Mouse (Mus musculus) Patski (cell line): Measurements from ENCODE around the gene Il4i1. TPM values are rescaled to one million over a fixed set of nuclear protein-coding genes. Genes with fewer than 3 reads are reported as not detected.
A peak's percentile ranks its signal among the peaks of the same experiment; 100 is the strongest.

Experiments used
- ATAC-seq: fragments of 100-300 bp; one replicate; pipeline ENCODE4 v1.8.0; 2021
- CTCF ChIA-PET: fragments of 350-600 bp; sonication (Branson Sonifier 250); formaldehyde crosslinking; loops from one replicate; lab custom pipeline; 2022; ENCODE audit warnings: inconsistent platforms; lab: Charles Lee
- POLR2A ChIA-PET: fragments of 350-600 bp; sonication (Branson Sonifier 250); formaldehyde crosslinking; loops from one replicate; lab custom pipeline; 2022; ENCODE audit warnings: antibody characterized with exemption, inconsistent platforms; lab: Charles Lee
- DNase-seq: peaks from one replicate; pipeline ENCODE4 v3.0.0-alpha.2; 2011; ENCODE audit warnings: low read depth, low spot score
- H3K27me3 ChIP-seq: fragments of 371-371 bp; one replicate; pipeline ENCODE4 v1.5.1; 2021
- CTCF ChIP-seq: fragments of 100-300 bp; IDR thresholded peaks from one replicate; pipeline ENCODE4 v1.5.1; 2021
- in situ Hi-C: fragments of 300-500 bp; cut with MboI; formaldehyde crosslinking; loops from 3 replicates; pipeline ENCODE4 v1.11.1; 2018; ENCODE audit warnings: low pct_unique_long_range_greater_than_20kb, mixed read lengths
- polyA plus RNA-seq: library from polyadenylated mRNA; unstranded; gene quantifications from one replicate; pipeline ENCODE4 v1.2.3, GENCODE M21; 2021

Il4i1 gene
- polyA plus RNA-seq, 1 experiment from 2014 or later, result 2.2 TPM

GRCm38 (mm10) chr7:44818751-44819235 lies 2.6 kb downstream of the Il4i1 start:
- H3K27me3 ChIP-seq, result no peaks in the 10 kb centered on the region
- CTCF ChIA-PET, result interaction anchor here (1.2 to 3.9 kb wide), 4 partner anchors 8 to 89 kb away, joined by 3 to 21 read pairs (median 4); no protein-coding TSS in a partner anchor
- ATAC-seq (no peak), DNase-seq (no peak)
- no peak for TF ChIP-seq CTCF
- in situ Hi-C loops, result loop anchor here (5.0 kb wide), 1 partner anchor 71 kb away; the partner anchor contains the start of gene Vrk3
- POLR2A ChIA-PET, result interaction anchor here (1.1 to 1.6 kb wide), 3 partner anchors 16 to 31 kb away, joined by 3 to 6 read pairs (median 3); no protein-coding TSS in a partner anchor

DNA sequence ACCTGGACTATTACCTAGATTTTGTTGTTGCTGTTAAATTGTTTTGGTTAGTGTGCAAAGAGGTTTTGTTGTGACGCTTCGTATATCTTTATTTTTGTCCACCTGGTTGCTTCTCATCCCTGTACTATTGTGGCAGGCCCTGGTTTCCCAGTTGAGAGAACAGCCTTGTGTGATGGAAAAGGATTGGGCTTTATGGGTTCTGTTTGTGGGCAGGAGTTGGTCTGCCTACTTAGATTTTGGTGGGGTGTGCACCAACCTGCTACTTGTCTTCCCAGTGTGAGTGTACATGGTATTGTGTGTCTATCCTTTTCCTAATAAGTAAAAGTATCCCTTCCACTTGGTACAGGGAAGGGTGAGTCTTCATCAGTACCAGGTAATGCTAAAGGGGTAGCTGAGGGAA lies 3.2 kb downstream of the Il4i1 start:
- ATAC-seq (no peak), DNase-seq (no peak)
- ChIA-PET CTCF (interaction anchor here (1.2 kb wide), 1 partner anchor 74 kb away, joined by 3 read pairs; no protein-coding TSS in a partner anchor), POLR2A (interaction anchor here (1.1 to 1.6 kb wide), 2 partner anchors 15 to 29 kb away, joined by 3 to 6 read pairs; no protein-coding TSS in a partner anchor)
- in situ Hi-C loops, result loop anchor here (5.0 kb wide), 1 partner anchor 72 kb away; the partner anchor contains the start of gene Vrk3
- no peak for TF ChIP-seq CTCF
- no peaks in the 10 kb centered on the region for H3K27me3 ChIP-seq

- ATAC-seq (no peak), DNase-seq (no peak)
- in situ Hi-C loops, result loop anchor here (5.0 kb wide), 1 partner anchor 73 kb away; the partner anchor contains the start of gene Vrk3
- POLR2A ChIA-PET, result interaction anchor here (1.1 to 1.6 kb wide), 2 partner anchors 15 to 29 kb away, joined by 3 to 6 read pairs; no protein-coding TSS in a partner anchor
- CTCF ChIA-PET, result no interaction called here
- TF ChIP-seq CTCF, result no peak
- H3K27me3 ChIP-seq, result no peaks in the 10 kb centered on the region
These were observed 3.7 kb downstream of the Il4i1 start for GRCm38 (mm10) chr7:44819863-44820262.

- H3K27me3 ChIP-seq, result no peaks in the 10 kb centered on the region
- ChIA-PET CTCF (no interaction called here), POLR2A (no interaction called here)
- ATAC-seq (no peak), DNase-seq (no peak)
- no peak for TF ChIP-seq CTCF
- in situ Hi-C loops, result no loop called here
These were observed 4.3 kb downstream of the Il4i1 start for GRCm38 (mm10) chr7:44820525-44820924.

DNA sequence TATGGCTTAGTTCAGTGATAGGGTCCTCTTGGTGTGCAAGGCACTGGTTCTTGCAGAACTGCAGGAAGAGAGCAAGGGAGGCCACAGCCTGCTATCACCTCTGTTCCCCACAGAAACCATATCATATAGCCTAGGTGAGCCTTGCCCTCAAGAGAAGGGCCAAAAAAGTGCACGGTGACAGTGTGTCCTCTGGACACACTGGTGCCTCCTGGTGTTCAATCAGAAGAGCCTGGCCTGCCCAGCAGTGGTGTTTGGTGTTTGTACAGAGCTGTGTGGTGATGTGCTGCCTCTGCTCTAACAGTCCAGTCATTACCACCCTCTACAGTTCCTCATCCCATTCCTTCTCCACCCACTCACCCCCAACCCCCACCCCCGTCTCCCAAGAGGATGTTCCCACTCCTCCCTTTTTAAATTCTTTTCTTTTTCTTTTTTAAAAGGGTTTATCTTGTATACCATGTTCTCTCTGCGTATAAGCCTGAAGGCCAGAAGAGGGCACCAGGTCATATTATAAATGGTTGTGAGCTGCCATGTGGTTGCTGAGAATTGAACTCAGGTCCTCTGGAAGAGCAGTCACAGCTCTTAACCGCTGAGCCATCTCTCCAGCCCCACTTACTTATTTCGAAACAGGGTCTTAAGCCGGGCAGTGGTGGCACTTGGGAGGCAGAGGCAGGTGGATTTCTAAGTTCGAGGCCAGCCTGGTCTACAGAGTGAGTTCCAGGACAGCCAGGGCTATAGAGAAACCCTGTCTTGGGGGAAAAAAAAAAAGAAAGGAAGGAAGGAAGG lies 5.7 kb downstream of the Il4i1 start:
- DNase-seq, result no peak
- H3K27me3 ChIP-seq, result no peaks in the 10 kb centered on the region
- ATAC-seq, result no peak
- POLR2A ChIA-PET, result interaction anchor here (0.6 kb wide), 1 partner anchor 1075 kb away, joined by 3 read pairs; the partner anchor contains the start of genes Syngr4 and Tmem143
- CTCF ChIA-PET, result interaction anchor here (1.5 to 1.8 kb wide), 2 partner anchors 13 to 14 kb away, joined by 3 to 4 read pairs; no protein-coding TSS in a partner anchor
- in situ Hi-C loops, result no loop called here
- TF ChIP-seq CTCF, result no peak

DNA sequence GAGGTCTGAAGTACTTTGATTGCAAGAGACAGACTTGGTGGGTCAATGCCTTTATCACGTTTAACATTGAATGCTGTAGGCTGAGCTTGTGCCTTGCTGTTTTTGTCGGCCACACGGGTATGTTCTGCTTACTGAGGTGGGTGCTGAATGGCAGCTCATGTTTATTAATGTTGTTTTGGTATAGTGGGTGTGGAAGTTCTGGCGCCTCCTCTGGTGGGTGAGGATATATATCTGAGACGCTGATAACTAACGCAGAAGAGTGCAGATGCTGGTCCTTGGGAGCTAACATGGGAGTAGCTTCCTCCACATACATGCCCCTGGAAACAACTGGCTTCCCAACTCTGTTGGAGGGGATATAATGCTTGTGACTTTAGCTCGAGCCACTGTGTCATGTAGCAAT lies 7.2 kb downstream of the Il4i1 start:
- TF ChIP-seq CTCF, result no peak
- POLR2A ChIA-PET, result no interaction called here
- CTCF ChIA-PET, result interaction anchor here (1.5 to 2.0 kb wide), 3 partner anchors 11 to 22 kb away, joined by 3 to 8 read pairs (median 6); no protein-coding TSS in a partner anchor
- ATAC-seq (no peak), DNase-seq (no peak)
- in situ Hi-C loops, result no loop called here
- H3K27me3 ChIP-seq, result no peaks in the 10 kb centered on the region

DNA sequence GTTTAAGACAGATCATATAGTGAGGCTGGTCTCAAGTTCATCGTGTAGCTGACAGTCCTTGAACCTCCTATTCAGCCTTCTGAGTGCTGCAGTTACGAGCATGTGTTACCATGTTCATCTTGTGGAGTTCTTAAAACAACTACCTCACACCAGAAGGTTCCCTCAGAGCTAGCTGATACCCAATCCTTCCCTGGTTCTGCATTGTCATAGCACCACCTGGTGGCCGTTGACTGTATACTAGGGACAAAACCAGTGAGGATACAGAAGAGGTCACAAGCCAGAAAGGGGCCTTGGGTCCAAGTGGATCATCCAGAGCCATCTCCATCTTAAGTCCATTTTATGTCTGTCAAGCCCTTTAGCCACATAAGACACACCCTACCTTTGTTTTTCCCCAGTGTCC lies 8.7 kb downstream of the Il4i1 start:
- DNase-seq (no peak), ATAC-seq (peak; percentile 72)
- ChIA-PET CTCF (interaction anchor here (0.6 to 3.6 kb wide), 10 partner anchors 8 to 116 kb away, joined by 3 to 21 read pairs (median 6); partner anchors contain the start of genes Atf5, Il4i1 and Nup62), POLR2A (no interaction called here)
- TF ChIP-seq CTCF, result peak; percentile 78
- in situ Hi-C loops, result no loop called here
- no peaks in the 10 kb centered on the region for H3K27me3 ChIP-seq

GRCm38 (mm10) chr7:44826771-44827170 lies 10.6 kb downstream of the Il4i1 start:
- no peak for DNase-seq
- TF ChIP-seq CTCF, result no peak
- no peak for ATAC-seq
- ChIA-PET CTCF (interaction anchor here (1.1 to 3.6 kb wide), 4 partner anchors 9 to 72 kb away, joined by 3 to 21 read pairs (median 5); partner anchors contain the start of genes Atf5, Il4i1 and Nup62), POLR2A (interaction anchor here (1.0 to 1.9 kb wide), 3 partner anchors 12 to 104 kb away, joined by 3 to 11 read pairs (median 5); no protein-coding TSS in a partner anchor)
- in situ Hi-C loops, result no loop called here
- no peaks in the 10 kb centered on the region for H3K27me3 ChIP-seq

DNA sequence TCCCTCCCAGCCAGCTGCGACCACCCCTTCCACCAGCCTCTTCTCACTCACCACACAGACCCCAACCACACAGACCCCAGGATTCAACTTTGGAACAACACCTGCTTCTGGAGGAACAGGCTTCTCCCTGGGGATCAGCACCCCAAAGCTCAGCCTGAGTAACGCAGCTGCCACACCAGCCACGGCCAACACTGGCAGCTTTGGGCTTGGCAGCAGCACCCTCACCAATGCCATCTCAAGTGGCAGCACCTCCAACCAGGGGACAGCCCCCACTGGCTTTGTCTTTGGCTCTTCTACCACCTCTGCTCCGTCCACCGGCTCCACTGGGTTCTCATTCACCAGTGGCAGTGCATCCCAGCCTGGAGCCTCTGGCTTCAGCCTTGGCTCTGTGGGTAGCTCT lies 12.5 kb downstream of the Il4i1 start:
- DNase-seq (no peak), ATAC-seq (no peak)
- no peak for TF ChIP-seq CTCF
- CTCF ChIA-PET, result interaction anchor here (1.6 to 3.6 kb wide), 3 partner anchors 11 to 15 kb away, joined by 4 to 21 read pairs (median 7); partner anchors contain the start of genes Atf5, Il4i1 and Nup62
- no peaks in the 10 kb centered on the region for H3K27me3 ChIP-seq
- POLR2A ChIA-PET, result no interaction called here
- in situ Hi-C loops, result no loop called here

DNA sequence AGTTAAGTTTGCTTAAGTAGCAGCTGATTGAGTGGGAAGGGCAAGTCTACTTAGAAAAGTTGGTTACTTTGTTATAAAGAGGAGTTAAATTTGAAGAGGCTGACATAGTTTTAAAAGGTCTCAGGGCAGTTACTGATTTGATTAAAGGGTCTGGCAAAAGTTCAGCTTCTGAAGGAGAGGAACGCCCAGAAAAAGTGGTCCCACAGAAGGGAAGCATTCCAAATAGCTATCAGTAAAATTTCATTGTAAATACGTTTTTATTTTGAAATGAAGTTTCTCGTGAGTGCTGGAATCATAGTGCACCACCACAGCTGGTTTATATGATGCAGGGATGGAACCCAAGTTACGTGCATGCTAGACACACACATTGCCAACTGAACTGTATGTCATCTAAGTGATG lies 16.6 kb downstream of the Il4i1 start:
- DNase-seq, result no peak
- POLR2A ChIA-PET, result no interaction called here
- in situ Hi-C loops, result no loop called here
- CTCF ChIA-PET, result no interaction called here
- H3K27me3 ChIP-seq, result no peaks in the 10 kb centered on the region
- ATAC-seq, result no peak
- TF ChIP-seq CTCF, result no peak
